Mouse (Mus musculus) brain, embryonic 14.5 days (tissue): ENCODE data around the gene Sipa1l1.

Experiments
- CTCF ChIP-seq: fragments of 200-500 bp; IDR thresholded peaks from 2 replicates; pipeline ENCODE4 v1.5.1; 2012; ENCODE audit warnings: inconsistent platforms, mild to moderate bottlenecking, moderate library complexity, borderline replicate concordance; ENCODE audit not compliant: insufficient read depth, insufficient read length; ENCODE audit errors: extremely low read depth
- POLR2A ChIP-seq: fragments of 200-500 bp; IDR thresholded peaks from 2 replicates; pipeline ENCODE4 v1.6.1; 2012; ENCODE audit warnings: mild to moderate bottlenecking, inconsistent platforms, borderline replicate concordance; ENCODE audit not compliant: poor library complexity, insufficient read depth, insufficient read length, severe bottlenecking; ENCODE audit errors: extremely low read depth

GRCm38 (mm10) chr12:82322759-82323451 is 153.8 kb downstream of the Sipa1l1 start:
- TF ChIP-seq CTCF (no peak), POLR2A (no peak)
